Mouse (Mus musculus): ENCODE results near the gene 1110059E24Rik.

GRCm38 (mm10) chr19:21652285-21653171, at the start of gene 1110059E24Rik:
- no peak for TF ChIP-seq CTCF (IDR thresholded peaks at IDR 0.05; ENCODE audit: control insufficient read depth, insufficient read depth, insufficient read length)
- TF ChIP-seq USF1 (IDR thresholded peaks at IDR 0.05; ENCODE audit: low read depth), result peak; percentile 99
- TF ChIP-seq MYOD1 (IDR thresholded peaks at IDR 0.05; ENCODE audit: control insufficient read depth, insufficient read length, low read depth), result no peak
- TF ChIP-seq MAX (IDR thresholded peaks at IDR 0.05), result peak; percentile 67
- no peak for TF ChIP-seq MYOG (IDR thresholded peaks at IDR 0.05; ENCODE audit: control insufficient read depth, extremely low read depth, insufficient read length)
- no peak for TF ChIP-seq CEBPB (IDR thresholded peaks at IDR 0.05; ENCODE audit: low read depth)
- TF ChIP-seq FOSL1 (IDR thresholded peaks at IDR 0.05; ENCODE audit: insufficient read depth, low read length, poor library complexity, severe bottlenecking), result no peak
